Comparison of ENCODE assay signal across 8 mouse cellular contexts in genomic region chr6:84583841-84584782, GRCm38 (mm10). TPM values are rescaled to one million over a fixed set of nuclear protein-coding genes. Genes with fewer than 3 reads are reported as not detected.
DNase-seq lines count a peak whose midpoint lies in the region; ATAC-seq and TF ChIP-seq lines count a peak whose summit lies in the region.

No protein-coding gene starts in this region.

- peaks cover 62% of the 10 kb centered on the region for H3K4me1 ChIP-seq in heart, embryonic 16.5 days (ENCODE audit: control insufficient read depth, insufficient read depth, low read length)
- H3K4me1 ChIP-seq in limb, embryonic 13.5 days = peaks cover 76% of the 10 kb centered on the region
- H3K4me1 ChIP-seq in olfactory bulb, adult 2 months (ENCODE audit: control insufficient read depth, insufficient read depth, low read length) = peaks cover 52% of the 10 kb centered on the region

- H3K9ac ChIP-seq in heart, embryonic 16.5 days (ENCODE audit: low read length) = peak overlapping the region; percentile 54
- H3K9ac ChIP-seq in limb, embryonic 13.5 days = peak overlapping the region; percentile 88

- no peak overlapping the region for H3K27ac ChIP-seq in heart, embryonic 16.5 days (ENCODE audit: low read length)
- peak overlapping the region; percentile 95 for H3K27ac ChIP-seq in limb, embryonic 13.5 days
- no peak overlapping the region for H3K27ac ChIP-seq in olfactory bulb, adult 2 months (ENCODE audit: insufficient read depth, low read depth, low read length)

- peak overlapping the region; percentile 59 for H3K4me3 ChIP-seq in heart, embryonic 16.5 days (ENCODE audit: low read length)
- H3K4me3 ChIP-seq in limb, embryonic 13.5 days = peak overlapping the region; percentile 73
- peak overlapping the region; percentile 12 for H3K4me3 ChIP-seq in olfactory bulb, adult 2 months (ENCODE audit: insufficient read depth, low read depth, low read length)

- no peak for TF ChIP-seq POLR2A in olfactory bulb, adult 2 months (IDR thresholded peaks at IDR 0.05; ENCODE audit: insufficient read depth, low read depth, low read length)

- H3K27me3 ChIP-seq in heart, embryonic 16.5 days (ENCODE audit: control insufficient read depth, insufficient read depth, low read length) = peaks cover 65% of the 10 kb centered on the region
- H3K27me3 ChIP-seq in limb, embryonic 13.5 days = peaks cover 23% of the 10 kb centered on the region; the same call in 1 of the 2 replicates

- no peak for TF ChIP-seq CTCF in olfactory bulb, adult 2 months (IDR thresholded peaks at IDR 0.05; ENCODE audit: insufficient read depth, low read depth, low read length)

- peak; percentile 45 for DNase-seq in adrenal gland, adult 2 months
- DNase-seq in adrenal gland, postnatal 36 days = no peak
- DNase-seq in embryo, embryonic 10 days (ENCODE audit: low spot score) = peak; percentile 52
- no peak for DNase-seq in cerebellum, adult 11-12 months
- DNase-seq in layer of hippocampus, postnatal 25 days (ENCODE audit: extremely low spot score in 1 of 2, low spot score in 1 of 2) = no peak

- 3% methylated on average over 48 of the region's 48 CpGs for WGBS in heart, embryonic 16.5 days
- under 1% methylated on average over 48 of the region's 48 CpGs for WGBS in limb, embryonic 13.5 days
- 8% methylated on average over 48 of the region's 48 CpGs for WGBS in olfactory bulb, adult 2 months

- no peak for ATAC-seq in heart, embryonic 16.5 days (replicated peaks; ENCODE audit: extremely low read depth, insufficient read depth, low FRiP score)
- peak; percentile 21; the same call in 1 of the 2 replicates for ATAC-seq in limb, embryonic 13.5 days (ENCODE audit: low FRiP score, low read depth)

- no peaks in the 10 kb centered on the region for H3K9me3 ChIP-seq in heart, embryonic 16.5 days (replicated peaks; ENCODE audit: control insufficient read depth, low read length)
- no peaks in the 10 kb centered on the region for H3K9me3 ChIP-seq in limb, embryonic 13.5 days

- H3K36me3 ChIP-seq in heart, embryonic 16.5 days (ENCODE audit: control insufficient read depth, insufficient read depth) = no peaks in the 10 kb centered on the region
- H3K36me3 ChIP-seq in limb, embryonic 13.5 days = peaks cover 18% of the 10 kb centered on the region; the same call in 1 of the 2 replicates

- peak overlapping the region; percentile 84 for H3K4me2 ChIP-seq in heart, embryonic 16.5 days (ENCODE audit: low read depth, low read length)
- H3K4me2 ChIP-seq in limb, embryonic 13.5 days (replicated peaks) = peak overlapping the region; percentile 98

RNA-seq across cellular contexts. Expression of gene Cyp26b1, which starts 9.6 kb away (rescaled TPM):
- total RNA-seq in adrenal gland, adult 2 months (2021) = 10 to 100 TPM; 25.6 to 28.6 TPM
- 1.2 and 6.4 TPM in 2 replicates for polyA plus RNA-seq in adrenal gland, adult 2 months (2012; rRNA removed)
- total RNA-seq in adrenal gland, postnatal 36 days (2021) = 10 to 100 TPM in 1 of 2 experiments, 1 to 10 TPM in 1; 7.1 to 14.1 TPM
- polyA plus RNA-seq in heart, embryonic 16.5 days (2015; fragmentation: Nextera tagmentation; extraction: Ambion mirVana) = 1.4 and 1.7 TPM in 2 replicates
- 20.0 and 20.5 TPM in 2 replicates for polyA plus RNA-seq in limb, embryonic 13.5 days (2015; fragmentation: Nextera tagmentation; extraction: Ambion mirVana)
- not detected in 2 replicates for polyA plus RNA-seq in olfactory bulb, adult 2 months (2012; ENCODE audit: insufficient read depth, insufficient read length, low replicate concordance, missing spikeins)
- total RNA-seq in layer of hippocampus, postnatal 25 days (2021) = 10 to 100 TPM; 11.1 to 11.5 TPM

Comparison
In these comparisons a context has a peak if more than half of its experiments do, and no peak if none do; other contexts are left out.
1. DNase-seq: peak in adrenal gland, adult 2 months (single experiment) and embryo, embryonic 10 days (single experiment); none in adrenal gland, postnatal 36 days (0 of 2), cerebellum, adult 11-12 months (single experiment) and layer of hippocampus, postnatal 25 days (0 of 2).
2. H3K4me3 ChIP-seq: peak in every context shown above with its lines; median percentile 73 in limb, embryonic 13.5 days; 59 in heart, embryonic 16.5 days; 12 in olfactory bulb, adult 2 months.